Mouse (Mus musculus): ENCODE measurements around the gene Slc10a7. TPM values are rescaled to one million over a fixed set of nuclear protein-coding genes. Genes with fewer than 3 reads are reported as not detected.

Gene Slc10a7
- polyA plus RNA-seq, 1 experiment = 4.7 TPM

DNA sequence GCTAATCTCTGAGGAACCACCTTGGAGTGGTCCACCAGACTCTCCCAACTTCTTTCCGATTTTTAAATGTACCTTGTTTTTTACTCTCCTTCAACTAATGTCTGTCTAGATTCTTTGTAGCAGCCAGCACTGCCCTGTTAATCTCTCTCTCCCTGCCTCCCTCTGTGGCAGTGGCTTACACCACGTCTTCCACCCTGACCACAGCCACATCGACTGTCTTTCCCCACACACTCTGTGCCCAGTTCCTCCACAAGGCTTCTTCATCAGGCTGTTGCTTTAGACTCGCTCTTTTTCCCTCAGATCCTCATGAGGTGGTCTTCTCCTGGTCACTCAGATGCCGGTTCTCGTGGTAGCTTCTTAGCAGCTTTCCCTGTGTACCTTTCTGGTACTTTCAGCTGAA lies 101.9 kb downstream of the Slc10a7 start:
- Histone ChIP-seq H3K4me1 (ENCODE audit: control insufficient read depth, insufficient read depth, low read length) (no peaks in the 10 kb centered on the region; the same call in 1 of the 2 replicates), H3K27ac (ENCODE audit: control insufficient read depth, insufficient read depth, low read depth, low read length, poor library complexity) (no peak overlapping the region), H3K4me3 (replicated peaks; ENCODE audit: control insufficient read depth, low read depth, low read length) (no peak overlapping the region)
- no peak for TF ChIP-seq POLR2A (IDR thresholded peaks at IDR 0.05; ENCODE audit: borderline replicate concordance, control insufficient read depth, low read depth, low read length)
- TF ChIP-seq CTCF (IDR thresholded peaks at IDR 0.05; ENCODE audit: control insufficient read depth, insufficient read depth, low read length) = no peak
- 61% methylated on average over 6 of the region's 6 CpGs for WGBS

DNA sequence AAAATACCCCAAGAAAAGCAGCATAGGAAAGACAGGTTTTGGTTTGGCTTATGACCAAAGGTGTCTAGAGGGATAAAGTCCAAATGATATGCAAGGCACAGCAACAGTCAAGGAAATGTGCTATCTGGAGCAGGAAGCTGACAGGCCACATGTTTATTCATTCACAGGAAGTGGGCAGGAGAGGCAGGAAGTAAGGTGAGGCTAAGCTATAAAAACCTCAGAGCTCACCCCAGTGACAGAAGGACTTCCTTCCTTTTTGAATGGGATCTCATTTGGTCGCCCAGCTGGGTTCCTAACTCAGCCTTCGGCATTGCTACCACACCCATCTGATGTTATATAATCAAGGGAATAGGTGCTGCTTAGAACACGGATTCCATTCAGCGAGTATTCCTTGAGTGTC lies 113.2 kb downstream of the Slc10a7 start:
- TF ChIP-seq POLR2A (IDR thresholded peaks at IDR 0.05; ENCODE audit: borderline replicate concordance, control insufficient read depth, low read depth, low read length) = no peak
- no peak for TF ChIP-seq CTCF (IDR thresholded peaks at IDR 0.05; ENCODE audit: control insufficient read depth, insufficient read depth, low read length)
- Histone ChIP-seq H3K4me1 (ENCODE audit: control insufficient read depth, insufficient read depth, low read length) (peaks cover 1% of the 10 kb centered on the region; the same call in 1 of the 2 replicates), H3K27ac (ENCODE audit: control insufficient read depth, insufficient read depth, low read depth, low read length, poor library complexity) (no peak overlapping the region; the same call in 1 of the 2 replicates), H3K4me3 (replicated peaks; ENCODE audit: control insufficient read depth, low read depth, low read length) (no peak overlapping the region)
- WGBS = 45% methylated on average over 4 of the region's 4 CpGs

DNA sequence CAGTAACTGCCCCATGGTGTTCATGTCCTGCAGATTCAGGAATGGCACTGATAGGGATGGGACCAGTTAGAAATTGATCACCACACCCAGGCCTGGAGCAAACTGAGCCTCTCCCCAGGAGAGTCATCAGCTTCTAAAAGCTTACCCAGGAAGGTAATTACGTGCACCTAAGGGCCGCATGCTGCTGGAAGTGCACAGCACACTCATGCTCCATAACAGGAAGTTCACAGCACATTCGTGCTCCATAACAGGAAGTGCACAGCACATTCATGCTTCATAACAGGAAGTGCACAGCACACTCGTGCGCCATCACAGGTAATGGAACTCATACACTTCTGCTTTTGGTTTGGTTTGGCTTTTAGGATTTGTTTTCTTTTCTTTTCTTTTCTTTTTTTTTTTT lies 114.8 kb downstream of the Slc10a7 start:
- Histone ChIP-seq H3K4me3 (replicated peaks; ENCODE audit: control insufficient read depth, low read depth, low read length) (no peak overlapping the region), H3K4me1 (ENCODE audit: control insufficient read depth, insufficient read depth, low read length) (peaks cover 1% of the 10 kb centered on the region; the same call in 1 of the 2 replicates), H3K27ac (ENCODE audit: control insufficient read depth, insufficient read depth, low read depth, low read length, poor library complexity) (peak overlapping the region; percentile 75)
- WGBS = 37% methylated on average over 5 of the region's 5 CpGs
- no peak for TF ChIP-seq POLR2A (IDR thresholded peaks at IDR 0.05; ENCODE audit: borderline replicate concordance, control insufficient read depth, low read depth, low read length)
- no peak for TF ChIP-seq CTCF (IDR thresholded peaks at IDR 0.05; ENCODE audit: control insufficient read depth, insufficient read depth, low read length)

DNA sequence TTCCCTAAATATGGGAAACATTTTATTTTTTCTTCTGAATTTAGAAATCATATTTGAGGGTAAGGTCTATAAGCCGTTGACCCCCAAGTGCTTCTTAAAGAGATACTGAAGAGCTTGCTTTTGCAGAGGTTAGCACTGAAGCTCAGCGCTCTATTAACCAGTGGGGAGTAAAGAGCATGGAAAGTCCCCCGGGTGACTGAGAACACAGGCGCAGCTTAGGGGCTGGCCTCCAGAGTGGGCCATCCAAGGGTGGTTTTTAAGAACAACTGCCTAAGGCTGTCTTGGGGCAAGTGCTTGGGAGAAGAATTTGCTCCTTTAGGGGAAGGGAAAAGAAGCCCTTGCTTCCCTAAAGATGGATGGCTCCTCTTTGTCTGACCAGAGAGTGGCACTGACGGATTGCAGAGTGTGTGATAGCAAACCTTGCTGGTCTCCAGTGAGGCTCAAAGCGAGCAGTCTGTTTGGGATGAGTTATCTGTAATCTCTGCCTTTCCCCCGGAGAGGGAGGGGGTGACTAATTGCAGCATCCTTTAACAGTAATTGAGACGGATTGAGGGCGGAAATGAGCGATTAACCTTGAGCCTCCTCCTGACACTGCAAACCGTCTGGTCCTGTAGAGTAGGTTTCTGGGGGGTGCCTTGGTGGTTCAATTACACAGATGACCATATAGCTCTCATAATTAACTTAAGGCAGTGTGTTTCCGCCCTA lies 115.7 kb downstream of the Slc10a7 start:
- peaks cover 1% of the 10 kb centered on the region; the same call in 1 of the 2 replicates for H3K4me1 ChIP-seq (ENCODE audit: control insufficient read depth, insufficient read depth, low read length)
- no peak for TF ChIP-seq CTCF (IDR thresholded peaks at IDR 0.05; ENCODE audit: control insufficient read depth, insufficient read depth, low read length)
- TF ChIP-seq POLR2A (IDR thresholded peaks at IDR 0.05; ENCODE audit: borderline replicate concordance, control insufficient read depth, low read depth, low read length) = no peak
- peak overlapping the region; percentile 52 for H3K27ac ChIP-seq (ENCODE audit: control insufficient read depth, insufficient read depth, low read depth, low read length, poor library complexity)
- H3K4me3 ChIP-seq (replicated peaks; ENCODE audit: control insufficient read depth, low read depth, low read length) = no peak overlapping the region
- 83% methylated on average over 12 of the region's 12 CpGs for WGBS

DNA sequence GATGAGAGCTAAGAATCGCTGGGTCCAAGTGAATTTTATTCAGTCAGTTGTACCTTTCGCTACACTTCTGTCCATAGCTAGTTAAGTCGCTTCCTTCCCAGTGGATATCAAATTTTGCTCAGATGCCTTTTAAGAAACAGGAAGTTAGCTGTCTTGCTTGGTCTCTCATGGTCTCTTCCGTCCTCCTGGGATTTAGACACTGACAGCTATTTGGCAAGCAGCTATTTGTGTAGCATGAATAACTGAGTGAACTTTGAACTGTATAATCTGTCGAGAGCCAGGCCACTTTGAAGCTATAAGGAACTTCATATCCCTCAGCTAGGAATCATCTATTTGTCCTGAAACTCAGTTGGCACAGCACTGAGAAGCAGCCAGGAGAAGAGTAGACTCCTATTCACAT lies 117.5 kb downstream of the Slc10a7 start:
- peaks cover 8% of the 10 kb centered on the region for H3K4me1 ChIP-seq (ENCODE audit: control insufficient read depth, insufficient read depth, low read length)
- TF ChIP-seq POLR2A (IDR thresholded peaks at IDR 0.05; ENCODE audit: borderline replicate concordance, control insufficient read depth, low read depth, low read length) (no peak), CTCF (IDR thresholded peaks at IDR 0.05; ENCODE audit: control insufficient read depth, insufficient read depth, low read length) (no peak)
- no peak overlapping the region for H3K27ac ChIP-seq (ENCODE audit: control insufficient read depth, insufficient read depth, low read depth, low read length, poor library complexity)
- no peak overlapping the region for H3K4me3 ChIP-seq (replicated peaks; ENCODE audit: control insufficient read depth, low read depth, low read length)
- WGBS = 38% methylated on average over 5 of the region's 5 CpGs

DNA sequence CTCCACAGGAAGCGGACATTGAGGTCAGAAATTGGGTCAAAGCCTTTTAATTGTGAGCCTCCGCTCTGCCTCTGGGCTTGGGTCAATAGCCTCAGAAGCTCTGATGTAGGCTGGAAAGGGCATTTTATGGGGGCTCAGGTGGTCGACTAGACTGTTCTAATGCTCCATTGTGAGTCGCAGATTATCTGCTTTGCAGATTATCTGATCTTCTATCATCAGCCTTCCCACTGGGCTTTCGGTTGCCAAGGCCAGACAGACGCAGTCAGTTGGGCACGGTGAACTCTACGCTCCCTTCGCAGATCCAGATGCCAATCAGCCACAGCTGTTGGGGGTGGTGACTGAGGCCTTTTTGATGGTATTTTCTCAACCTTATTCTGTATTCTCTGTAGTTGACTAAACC lies 118.6 kb downstream of the Slc10a7 start:
- peaks cover 8% of the 10 kb centered on the region for H3K4me1 ChIP-seq (ENCODE audit: control insufficient read depth, insufficient read depth, low read length)

DNA sequence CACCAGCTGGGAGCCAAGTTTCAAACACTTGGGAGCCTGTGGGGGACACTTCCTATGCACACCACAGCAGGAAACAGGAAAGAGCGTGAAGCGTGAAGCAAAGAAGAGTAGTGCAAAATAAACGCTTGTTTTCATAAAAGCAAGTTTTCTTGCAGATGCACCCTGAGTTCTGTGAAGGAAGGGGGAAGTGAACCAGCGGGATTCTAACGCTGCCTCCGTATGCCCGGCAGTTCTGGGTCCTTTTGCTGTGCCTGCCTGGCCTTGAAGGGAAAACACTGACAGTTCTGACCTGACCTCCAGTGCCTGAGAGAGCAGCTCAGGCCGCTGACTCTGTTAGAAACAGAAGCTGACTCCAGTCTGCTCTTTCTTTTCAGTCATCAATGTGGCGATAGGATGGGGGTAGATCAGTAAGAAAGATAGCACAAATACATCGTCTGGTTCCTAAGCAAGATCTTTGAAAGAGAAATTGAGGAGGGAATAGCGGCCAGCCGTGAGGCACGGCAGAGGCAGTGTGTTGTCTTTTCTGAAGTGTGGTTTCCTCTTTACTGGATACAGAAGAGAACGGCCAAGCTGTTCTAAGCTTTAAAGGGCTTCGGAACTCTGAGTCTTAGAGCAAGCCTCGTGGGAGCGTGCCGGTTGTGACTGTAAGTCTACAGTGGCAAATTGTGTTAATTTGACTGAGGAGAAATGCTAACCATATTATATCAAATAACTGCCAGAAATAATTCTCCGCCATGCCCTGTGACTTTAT lies 121.4 kb downstream of the Slc10a7 start:
- WGBS = 11% methylated on average over 19 of the region's 19 CpGs
- peak overlapping the region; percentile 96 for H3K27ac ChIP-seq (ENCODE audit: control insufficient read depth, insufficient read depth, low read depth, low read length, poor library complexity)
- TF ChIP-seq POLR2A (IDR thresholded peaks at IDR 0.05; ENCODE audit: borderline replicate concordance, control insufficient read depth, low read depth, low read length) (no peak), CTCF (IDR thresholded peaks at IDR 0.05; ENCODE audit: control insufficient read depth, insufficient read depth, low read length) (no peak)
- H3K4me1 ChIP-seq (ENCODE audit: control insufficient read depth, insufficient read depth, low read length) = peaks cover 8% of the 10 kb centered on the region
- peak overlapping the region; percentile 52 for H3K4me3 ChIP-seq (replicated peaks; ENCODE audit: control insufficient read depth, low read depth, low read length)

More for the DNA sequence above, 118.6 kb downstream of the Slc10a7 start:
- Histone ChIP-seq H3K27ac (ENCODE audit: control insufficient read depth, insufficient read depth, low read depth, low read length, poor library complexity) (peak overlapping the region; percentile 29; the same call in 1 of the 2 replicates), H3K4me3 (replicated peaks; ENCODE audit: control insufficient read depth, low read depth, low read length) (no peak overlapping the region)
- WGBS = 85% methylated on average over 9 of the region's 9 CpGs
- TF ChIP-seq POLR2A (IDR thresholded peaks at IDR 0.05; ENCODE audit: borderline replicate concordance, control insufficient read depth, low read depth, low read length) (no peak), CTCF (IDR thresholded peaks at IDR 0.05; ENCODE audit: control insufficient read depth, insufficient read depth, low read length) (no peak)

DNA sequence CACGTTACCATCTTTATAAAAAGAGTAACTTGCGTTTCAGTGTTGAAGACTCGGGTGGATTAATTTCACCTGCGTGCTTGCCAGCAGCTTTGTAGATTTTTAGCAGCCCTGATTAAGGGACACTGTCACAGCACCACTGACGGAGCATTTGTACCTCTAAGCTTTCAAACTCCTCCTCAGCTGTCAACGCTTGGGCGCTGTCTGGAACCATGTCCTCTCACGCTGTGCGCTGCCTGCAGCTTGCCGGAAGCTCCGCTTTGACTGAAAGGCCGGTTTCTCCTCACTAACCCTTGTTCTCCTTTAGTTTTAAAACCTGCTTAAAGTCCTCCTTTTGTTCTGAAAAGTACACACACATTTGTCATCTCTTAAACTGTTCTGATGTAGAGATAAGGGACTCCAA lies 123.9 kb downstream of the Slc10a7 start:
- TF ChIP-seq CTCF (IDR thresholded peaks at IDR 0.05; ENCODE audit: control insufficient read depth, insufficient read depth, low read length) (no peak), POLR2A (IDR thresholded peaks at IDR 0.05; ENCODE audit: borderline replicate concordance, control insufficient read depth, low read depth, low read length) (peak; percentile 22; the same call in 1 of the 2 replicates)
- no peak overlapping the region for H3K27ac ChIP-seq (ENCODE audit: control insufficient read depth, insufficient read depth, low read depth, low read length, poor library complexity)
- peaks cover 8% of the 10 kb centered on the region for H3K4me1 ChIP-seq (ENCODE audit: control insufficient read depth, insufficient read depth, low read length)
- WGBS = 86% methylated on average over 12 of the region's 12 CpGs
- H3K4me3 ChIP-seq (replicated peaks; ENCODE audit: control insufficient read depth, low read depth, low read length) = no peak overlapping the region
